8 mouse cellular contexts compared by ENCODE assay signal in genomic region chr1:151890041-151890621, GRCm38 (mm10).
A peak's percentile ranks its signal among the peaks of the same experiment; 100 is the strongest.
DNase-seq lines count a peak whose midpoint lies in the region; ATAC-seq lines count a peak whose summit lies in the region.

No protein-coding gene starts in this region.

- no peak overlapping the region for H3K9ac ChIP-seq in heart, embryonic 11.5 days (ENCODE audit: low read depth, low read length)
- H3K9ac ChIP-seq in midbrain, embryonic 16.5 days (ENCODE audit: low read depth, low read length): no peak overlapping the region

- H3K4me2 ChIP-seq in heart, embryonic 11.5 days: no peak overlapping the region
- no peak overlapping the region for H3K4me2 ChIP-seq in midbrain, embryonic 16.5 days (ENCODE audit: low read length)

- H3K27me3 ChIP-seq in heart, embryonic 11.5 days (ENCODE audit: control insufficient read depth, insufficient read depth, low read length): no peaks in the 10 kb centered on the region
- no peaks in the 10 kb centered on the region for H3K27me3 ChIP-seq in heart, embryonic 10.5 days (ENCODE audit: insufficient read depth, poor library complexity, severe bottlenecking)
- H3K27me3 ChIP-seq in midbrain, embryonic 16.5 days (ENCODE audit: control insufficient read depth, insufficient read depth, low read depth, low read length): no peaks in the 10 kb centered on the region

- intact Hi-C loops in heart, postnatal 14 days (cut with DNase I): no loop called here

- ATAC-seq in heart, embryonic 11.5 days (replicated peaks; ENCODE audit: insufficient number of reproducible peaks, low FRiP score, low TSS enrichment): no peak
- peak; percentile 79 for ATAC-seq in midbrain, embryonic 16.5 days
- ATAC-seq in monocyte, adult 5-6 weeks (replicated peaks; ENCODE audit: insufficient number of reproducible peaks, low FRiP score, low TSS enrichment, poor library complexity, severe bottlenecking): no peak

- 66% methylated on average over 14 of the region's 14 CpGs for WGBS in heart, embryonic 11.5 days (ENCODE audit: insufficient replicate concordance)
- WGBS in heart, embryonic 10.5 days: 71% methylated on average over 14 of the region's 14 CpGs
- 49% methylated on average over 14 of the region's 14 CpGs for WGBS in midbrain, embryonic 16.5 days

- H3K4me1 ChIP-seq in heart, embryonic 11.5 days (ENCODE audit: control insufficient read depth, insufficient read depth, low read length): peaks cover 31% of the 10 kb centered on the region
- H3K4me1 ChIP-seq in heart, embryonic 10.5 days: peaks cover 37% of the 10 kb centered on the region
- peaks cover 14% of the 10 kb centered on the region for H3K4me1 ChIP-seq in midbrain, embryonic 16.5 days (ENCODE audit: control insufficient read depth, insufficient read depth, low read length)

- no peaks in the 10 kb centered on the region for H3K36me3 ChIP-seq in heart, embryonic 11.5 days (ENCODE audit: control insufficient read depth, insufficient read depth, low read length)
- peaks cover 7% of the 10 kb centered on the region; the same call in 1 of the 2 replicates for H3K36me3 ChIP-seq in heart, embryonic 10.5 days
- H3K36me3 ChIP-seq in midbrain, embryonic 16.5 days (ENCODE audit: control insufficient read depth, insufficient read depth, low read length): no peaks in the 10 kb centered on the region

- no peak overlapping the region for H3K4me3 ChIP-seq in heart, embryonic 11.5 days (ENCODE audit: low read depth, low read length)
- H3K4me3 ChIP-seq in heart, embryonic 10.5 days: no peak overlapping the region
- no peak overlapping the region for H3K4me3 ChIP-seq in midbrain, embryonic 16.5 days (ENCODE audit: low read depth, low read length)

- no peaks in the 10 kb centered on the region for H3K9me3 ChIP-seq in heart, embryonic 11.5 days (replicated peaks; ENCODE audit: control insufficient read depth, low read length)
- H3K9me3 ChIP-seq in heart, embryonic 10.5 days: no peaks in the 10 kb centered on the region
- no peaks in the 10 kb centered on the region for H3K9me3 ChIP-seq in midbrain, embryonic 16.5 days (replicated peaks; ENCODE audit: control insufficient read depth, low read length, poor library complexity, severe bottlenecking)

- peak overlapping the region; percentile 58; the same call in 1 of the 2 replicates for H3K27ac ChIP-seq in heart, embryonic 11.5 days (ENCODE audit: low read depth, low read length)
- no peak overlapping the region; the same call in 1 of the 2 replicates for H3K27ac ChIP-seq in heart, embryonic 10.5 days
- peak overlapping the region; percentile 19 for H3K27ac ChIP-seq in midbrain, embryonic 16.5 days (ENCODE audit: low read length)

- DNase-seq in heart, embryonic 10.5 days (ENCODE audit: low spot score): no peak
- DNase-seq in cerebellum, postnatal 14 days: peak; percentile 46 to 50
- peak; percentile 23 to 29 for DNase-seq in heart, postnatal 14 days
- DNase-seq in left cerebral cortex, adult 8-10 months (ENCODE audit: low spot score in 2 of 2): peak; percentile 37 to 65
- no peak for DNase-seq in embryo, embryonic 11 days

Comparison
In these comparisons a context has a peak if more than half of its experiments do, and no peak if none do; other contexts are left out.
1. DNase-seq: peak in cerebellum, postnatal 14 days (2 of 2), heart, postnatal 14 days (2 of 2) and left cerebral cortex, adult 8-10 months (2 of 2); none in heart, embryonic 10.5 days (single experiment) and embryo, embryonic 11 days (single experiment).